Mouse (Mus musculus): ENCODE measurements around the gene Gm37240. TPM values are rescaled to one million over a fixed set of nuclear protein-coding genes. Genes with fewer than 3 reads are reported as not detected.
A peak's percentile ranks its signal among the peaks of the same experiment; 100 is the strongest.

Gm37240 gene
- polyA plus RNA-seq, 1 experiment from 2014 or later: 0.11 TPM

DNA sequence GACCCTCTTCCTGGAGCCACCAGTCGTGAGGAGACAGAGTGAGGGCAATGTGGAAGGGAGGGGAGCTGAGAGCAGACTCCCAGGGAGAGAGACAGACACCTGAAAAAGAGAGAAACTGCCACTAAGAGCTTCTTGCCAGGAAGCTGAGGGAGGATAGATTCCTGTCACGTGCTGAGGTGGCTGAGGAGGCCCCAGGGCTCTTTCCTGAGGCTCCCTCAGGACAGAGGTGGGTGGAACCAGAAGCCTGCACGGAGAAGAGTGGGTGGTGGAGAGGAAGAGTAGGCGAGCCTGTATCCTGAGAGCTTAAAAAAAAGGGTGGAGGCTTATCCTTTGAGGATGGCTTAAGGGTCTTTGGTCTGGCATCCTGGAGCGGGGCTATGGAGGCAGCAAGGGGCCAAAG lies 699.0 kb downstream of the Gm37240 start:
- Histone ChIP-seq H3K27ac (replicated peaks; ENCODE audit: low read depth, low read length) (no peak overlapping the region), H3K36me3 (ENCODE audit: control insufficient read depth, insufficient read depth, low read length) (no peaks in the 10 kb centered on the region), H3K4me2 (ENCODE audit: low read length) (no peak overlapping the region), H3K4me3 (replicated peaks; ENCODE audit: low read depth, low read length) (no peak overlapping the region), H3K9me3 (ENCODE audit: control insufficient read depth, low read length) (no peaks in the 10 kb centered on the region), H3K27me3 (ENCODE audit: control insufficient read depth, insufficient read depth, low read length) (no peaks in the 10 kb centered on the region), H3K4me1 (ENCODE audit: control insufficient read depth, insufficient read depth, low read length) (peaks cover 32% of the 10 kb centered on the region), H3K9ac (replicated peaks; ENCODE audit: low read length) (no peak overlapping the region)
- ATAC-seq (ENCODE audit: low FRiP score, low TSS enrichment): no peak
- DNase-seq: no peak
- 21% methylated on average over 5 of the region's 5 CpGs for WGBS

DNA sequence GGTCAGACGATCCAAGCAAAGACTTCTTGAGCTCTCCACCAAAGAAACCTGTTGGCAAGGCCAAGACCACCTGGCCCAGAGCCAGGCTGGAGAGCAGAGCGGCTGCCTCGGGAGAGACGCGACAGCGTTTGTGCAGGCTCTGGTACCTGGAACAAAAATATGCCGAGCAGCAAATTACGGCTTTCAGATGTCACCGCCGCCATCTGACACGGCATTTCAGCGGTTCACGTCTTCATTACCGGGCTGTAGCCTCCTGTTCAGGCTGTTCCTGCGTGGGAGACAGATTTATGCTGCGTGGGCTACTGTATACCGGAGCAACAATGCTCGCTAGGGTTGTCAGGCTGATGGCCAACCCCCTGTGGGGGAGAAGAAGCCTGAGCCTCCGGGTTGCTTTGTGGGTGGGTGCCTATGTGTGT lies 700.6 kb downstream of the Gm37240 start:
- Histone ChIP-seq H3K4me2 (ENCODE audit: low read length) (peak overlapping the region; percentile 48), H3K36me3 (ENCODE audit: control insufficient read depth, insufficient read depth, low read length) (no peaks in the 10 kb centered on the region), H3K27ac (replicated peaks; ENCODE audit: low read depth, low read length) (no peak overlapping the region), H3K27me3 (ENCODE audit: control insufficient read depth, insufficient read depth, low read length) (no peaks in the 10 kb centered on the region), H3K4me3 (replicated peaks; ENCODE audit: low read depth, low read length) (0 out of 2 replicates have a peak overlapping the region, but pooled peaks have one; percentile 7), H3K9me3 (ENCODE audit: control insufficient read depth, low read length) (no peaks in the 10 kb centered on the region), H3K4me1 (ENCODE audit: control insufficient read depth, insufficient read depth, low read length) (peaks cover 32% of the 10 kb centered on the region), H3K9ac (replicated peaks; ENCODE audit: low read length) (0 out of 2 replicates have a peak overlapping the region, but pooled peaks have one; percentile 20)
- 25% methylated on average over 19 of the region's 19 CpGs for WGBS
- ATAC-seq (ENCODE audit: low FRiP score, low TSS enrichment): no peak
- peak; percentile 79 for DNase-seq

DNA sequence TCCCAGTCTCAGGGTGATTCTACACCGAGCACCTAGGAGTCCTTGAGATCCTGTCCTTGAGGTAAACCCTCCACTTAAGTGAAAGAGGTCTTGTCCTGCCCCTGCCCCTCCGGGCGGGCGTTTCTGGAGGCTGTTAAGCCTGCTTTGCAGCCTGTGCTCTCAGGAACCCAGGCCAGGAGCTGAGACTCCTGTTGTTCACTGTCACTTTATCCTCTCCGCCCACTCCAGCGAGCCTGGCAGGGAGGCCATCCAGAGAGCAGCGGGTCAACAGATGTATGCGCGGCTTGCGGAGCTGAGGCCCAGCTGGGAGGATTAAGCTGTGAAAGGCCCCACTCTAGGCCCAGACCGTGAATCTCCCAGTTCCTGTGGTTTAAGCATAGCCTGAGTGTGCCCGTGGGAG lies 701.5 kb downstream of the Gm37240 start:
- Histone ChIP-seq H3K4me3 (replicated peaks; ENCODE audit: low read depth, low read length) (no peak overlapping the region), H3K4me1 (ENCODE audit: control insufficient read depth, insufficient read depth, low read length) (peaks cover 32% of the 10 kb centered on the region), H3K36me3 (ENCODE audit: control insufficient read depth, insufficient read depth, low read length) (no peaks in the 10 kb centered on the region), H3K27me3 (ENCODE audit: control insufficient read depth, insufficient read depth, low read length) (no peaks in the 10 kb centered on the region), H3K9ac (replicated peaks; ENCODE audit: low read length) (no peak overlapping the region), H3K4me2 (ENCODE audit: low read length) (no peak overlapping the region), H3K9me3 (ENCODE audit: control insufficient read depth, low read length) (no peaks in the 10 kb centered on the region), H3K27ac (replicated peaks; ENCODE audit: low read depth, low read length) (no peak overlapping the region)
- ATAC-seq (ENCODE audit: low FRiP score, low TSS enrichment): 0 out of 2 replicates have a peak, but pooled peaks have one; percentile 40
- peak; percentile 56 for DNase-seq
- 3% methylated on average over 12 of the region's 12 CpGs for WGBS

DNA sequence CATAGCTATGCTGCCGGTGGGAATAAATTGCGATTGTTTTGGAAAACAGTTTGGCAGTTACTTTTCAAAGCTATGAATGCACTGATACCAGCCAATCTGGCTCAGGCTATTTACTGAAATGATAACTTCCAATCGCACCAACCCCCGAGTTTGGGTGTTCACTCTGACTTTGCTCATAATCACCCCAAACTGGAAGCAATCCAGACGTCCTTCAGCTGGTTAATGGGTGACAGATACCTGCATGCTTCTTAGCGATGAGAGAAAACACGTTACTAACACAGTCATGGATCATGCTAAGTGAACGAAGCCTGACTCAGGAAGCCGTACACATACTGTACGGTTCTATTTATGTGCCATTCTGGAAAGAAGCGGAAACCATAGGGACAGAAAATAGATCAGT lies 702.4 kb downstream of the Gm37240 start:
- Histone ChIP-seq H3K4me1 (ENCODE audit: control insufficient read depth, insufficient read depth, low read length) (peaks cover 32% of the 10 kb centered on the region), H3K9me3 (ENCODE audit: control insufficient read depth, low read length) (peaks cover 4% of the 10 kb centered on the region; the same call in 1 of the 2 replicates), H3K9ac (replicated peaks; ENCODE audit: low read length) (no peak overlapping the region), H3K27ac (replicated peaks; ENCODE audit: low read depth, low read length) (no peak overlapping the region), H3K4me2 (ENCODE audit: low read length) (no peak overlapping the region), H3K27me3 (ENCODE audit: control insufficient read depth, insufficient read depth, low read length) (no peaks in the 10 kb centered on the region), H3K4me3 (replicated peaks; ENCODE audit: low read depth, low read length) (no peak overlapping the region), H3K36me3 (ENCODE audit: control insufficient read depth, insufficient read depth, low read length) (no peaks in the 10 kb centered on the region)
- DNase-seq: no peak
- ATAC-seq (ENCODE audit: low FRiP score, low TSS enrichment): no peak
- WGBS: 83% methylated on average over 11 of the region's 11 CpGs

DNA sequence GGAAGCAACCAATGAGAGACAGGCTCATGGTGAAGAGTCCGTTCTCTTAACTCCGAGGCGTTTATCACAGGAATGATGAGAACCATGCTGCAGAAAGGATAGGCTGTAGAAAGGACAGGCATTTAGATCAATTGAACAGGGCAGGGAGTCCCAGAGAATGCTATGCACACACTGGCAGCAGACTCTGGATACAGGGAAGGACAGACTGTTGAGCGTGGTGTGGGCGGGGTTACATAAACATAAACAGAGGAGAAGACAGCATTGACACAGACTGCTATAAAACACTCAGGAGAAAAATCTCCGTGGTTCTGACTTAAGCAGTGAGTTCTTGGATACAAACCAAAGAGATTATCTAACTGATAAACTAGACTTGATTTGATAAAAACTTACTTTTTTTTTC lies 703.2 kb downstream of the Gm37240 start:
- Histone ChIP-seq H3K4me2 (ENCODE audit: low read length) (no peak overlapping the region), H3K36me3 (ENCODE audit: control insufficient read depth, insufficient read depth, low read length) (no peaks in the 10 kb centered on the region), H3K9ac (replicated peaks; ENCODE audit: low read length) (no peak overlapping the region), H3K27me3 (ENCODE audit: control insufficient read depth, insufficient read depth, low read length) (no peaks in the 10 kb centered on the region), H3K4me3 (replicated peaks; ENCODE audit: low read depth, low read length) (no peak overlapping the region), H3K9me3 (ENCODE audit: control insufficient read depth, low read length) (peaks cover 4% of the 10 kb centered on the region; the same call in 1 of the 2 replicates), H3K4me1 (ENCODE audit: control insufficient read depth, insufficient read depth, low read length) (peaks cover 31% of the 10 kb centered on the region), H3K27ac (replicated peaks; ENCODE audit: low read depth, low read length) (no peak overlapping the region)
- ATAC-seq (ENCODE audit: low FRiP score, low TSS enrichment) (no peak), DNase-seq (no peak)
- 65% methylated on average over 6 of the region's 6 CpGs for WGBS

DNA sequence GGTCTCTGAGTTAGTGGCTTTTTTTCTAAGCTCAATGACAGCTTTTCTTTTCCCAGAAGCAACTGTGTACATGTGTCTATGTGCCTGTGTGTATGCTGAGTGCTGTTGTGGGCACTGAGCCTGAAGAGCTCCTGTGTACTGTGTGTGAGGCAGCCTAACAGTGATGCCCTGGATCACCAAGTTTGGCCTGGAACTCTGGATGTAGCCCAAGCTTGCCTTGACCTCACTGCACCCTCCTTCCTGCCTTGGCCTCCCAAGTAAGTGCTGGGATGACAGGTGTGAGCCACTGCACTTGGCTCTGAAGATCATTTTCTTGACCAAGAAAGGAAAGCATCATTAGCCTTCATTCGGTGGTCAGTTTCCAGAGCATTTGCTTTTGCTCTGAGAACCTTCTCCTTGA lies 710.6 kb downstream of the Gm37240 start:
- Histone ChIP-seq H3K4me2 (ENCODE audit: low read length) (no peak overlapping the region), H3K4me1 (ENCODE audit: control insufficient read depth, insufficient read depth, low read length) (no peaks in the 10 kb centered on the region), H3K9ac (replicated peaks; ENCODE audit: low read length) (no peak overlapping the region), H3K4me3 (replicated peaks; ENCODE audit: low read depth, low read length) (no peak overlapping the region), H3K27ac (replicated peaks; ENCODE audit: low read depth, low read length) (no peak overlapping the region), H3K36me3 (ENCODE audit: control insufficient read depth, insufficient read depth, low read length) (no peaks in the 10 kb centered on the region), H3K27me3 (ENCODE audit: control insufficient read depth, insufficient read depth, low read length) (no peaks in the 10 kb centered on the region), H3K9me3 (ENCODE audit: control insufficient read depth, low read length) (peaks cover 4% of the 10 kb centered on the region; the same call in 1 of the 2 replicates)
- no peak for ATAC-seq (ENCODE audit: low FRiP score, low TSS enrichment)
- DNase-seq: no peak
- WGBS: 98% methylated on average over 1 of the region's 1 CpGs

DNA sequence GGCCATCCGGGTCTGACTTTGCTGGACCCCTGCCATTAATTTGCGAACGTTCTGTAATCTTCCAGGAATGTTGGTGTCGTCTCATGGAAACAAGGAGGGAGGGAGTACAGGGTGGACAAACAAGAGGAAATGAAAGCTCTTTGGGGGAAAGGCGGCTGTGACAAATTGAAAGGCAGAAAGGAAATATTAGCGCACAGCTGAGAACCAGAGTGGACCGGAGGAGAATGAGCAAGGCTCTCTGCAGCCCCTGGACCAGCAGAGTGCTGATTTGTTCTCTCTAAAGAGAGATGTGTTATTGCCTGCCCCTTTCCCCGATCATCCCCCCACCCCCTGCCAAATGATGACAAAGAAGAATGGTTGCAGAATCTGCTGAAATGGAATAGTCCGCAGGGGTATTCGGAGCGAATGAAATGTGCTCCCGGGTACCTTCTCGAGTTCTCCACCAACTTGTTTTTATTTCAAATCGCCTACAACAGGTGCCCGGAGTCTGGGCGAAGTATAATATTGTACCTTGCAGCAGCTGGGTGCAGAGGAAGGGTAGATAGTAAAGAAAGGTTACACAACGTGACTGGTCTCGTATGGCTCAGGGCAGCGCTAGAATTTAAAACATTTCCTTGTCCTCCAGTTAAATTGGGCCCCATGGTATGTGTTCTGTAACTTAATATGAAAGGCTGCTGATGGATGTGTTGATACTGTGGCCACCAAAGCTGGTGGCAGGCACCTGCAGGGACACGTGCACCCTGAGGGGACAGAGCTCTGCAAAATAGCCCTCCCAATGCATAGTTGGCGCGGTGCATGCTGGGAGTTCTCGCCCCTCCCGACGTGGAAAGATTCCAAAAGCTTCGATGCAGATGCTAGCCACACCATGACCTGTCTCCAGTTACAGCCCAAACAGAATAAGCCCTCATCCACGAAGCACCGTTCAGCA lies 712.5 kb downstream of the Gm37240 start:
- WGBS: 74% methylated on average over 28 of the region's 28 CpGs
- Histone ChIP-seq H3K4me1 (ENCODE audit: control insufficient read depth, insufficient read depth, low read length) (no peaks in the 10 kb centered on the region), H3K4me2 (ENCODE audit: low read length) (no peak overlapping the region), H3K9ac (replicated peaks; ENCODE audit: low read length) (no peak overlapping the region), H3K36me3 (ENCODE audit: control insufficient read depth, insufficient read depth, low read length) (no peaks in the 10 kb centered on the region), H3K27ac (replicated peaks; ENCODE audit: low read depth, low read length) (no peak overlapping the region), H3K27me3 (ENCODE audit: control insufficient read depth, insufficient read depth, low read length) (no peaks in the 10 kb centered on the region), H3K9me3 (ENCODE audit: control insufficient read depth, low read length) (no peaks in the 10 kb centered on the region), H3K4me3 (replicated peaks; ENCODE audit: low read depth, low read length) (no peak overlapping the region)
- no peak for ATAC-seq (ENCODE audit: low FRiP score, low TSS enrichment)
- no peak for DNase-seq

DNA sequence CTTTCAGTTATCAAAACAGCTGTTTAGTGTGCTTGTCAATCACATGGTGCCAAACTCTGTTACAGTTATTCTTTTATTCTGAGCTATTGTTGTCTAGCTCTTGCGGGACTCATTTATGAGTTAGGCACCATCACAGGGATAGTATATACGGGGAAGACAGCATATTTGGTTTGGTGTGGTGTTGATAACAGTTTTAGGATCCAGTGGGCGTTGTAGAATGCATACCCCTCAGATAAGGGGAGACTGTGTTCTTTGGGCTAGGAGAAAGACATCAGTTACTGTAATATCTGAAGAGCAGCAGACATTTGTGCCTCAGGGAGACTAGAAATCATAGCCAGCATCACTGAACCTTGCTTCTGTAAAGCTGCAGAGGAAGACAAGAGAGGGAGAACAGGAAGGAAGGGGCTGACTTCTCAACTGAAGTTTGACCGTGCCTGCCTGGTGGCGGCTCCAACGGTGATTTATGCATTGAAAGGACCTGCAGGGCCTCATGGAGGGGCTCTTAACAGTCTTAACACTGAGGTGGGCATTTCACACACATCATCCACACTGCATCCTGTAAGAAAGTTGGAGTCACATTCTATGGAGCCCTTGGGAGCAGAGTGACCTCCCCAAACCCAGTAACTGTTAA lies 713.8 kb downstream of the Gm37240 start:
- no peaks in the 10 kb centered on the region for H3K36me3 ChIP-seq (ENCODE audit: control insufficient read depth, insufficient read depth, low read length)
- H3K27me3 ChIP-seq (ENCODE audit: control insufficient read depth, insufficient read depth, low read length): no peaks in the 10 kb centered on the region
- no peaks in the 10 kb centered on the region for H3K9me3 ChIP-seq (ENCODE audit: control insufficient read depth, low read length)
- no peaks in the 10 kb centered on the region for H3K4me1 ChIP-seq (ENCODE audit: control insufficient read depth, insufficient read depth, low read length)
- ATAC-seq (ENCODE audit: low FRiP score, low TSS enrichment) (no peak), DNase-seq (no peak)
- H3K9ac ChIP-seq (replicated peaks; ENCODE audit: low read length): no peak overlapping the region
- H3K27ac ChIP-seq (replicated peaks; ENCODE audit: low read depth, low read length): no peak overlapping the region
- no peak overlapping the region for H3K4me3 ChIP-seq (replicated peaks; ENCODE audit: low read depth, low read length)
- WGBS: 84% methylated on average over 6 of the region's 6 CpGs
- H3K4me2 ChIP-seq (ENCODE audit: low read length): no peak overlapping the region

All from midbrain, embryonic 14.5 days (tissue).